Mouse (Mus musculus): Measurements from ENCODE around the gene Pip5k1b. TPM values are rescaled to one million over a fixed set of nuclear protein-coding genes. Genes with fewer than 3 reads are reported as not detected.

Pip5k1b gene
- total RNA-seq, 2 experiments from 2014 or later, result 27.5 to 30.1 TPM

GRCm38 (mm10) chr19:24490275-24490674 lies 65.4 kb downstream of the Pip5k1b start:
- no peak for DNase-seq (ENCODE audit: low spot score in 2 of 2)
- intact Hi-C loops (cut with DNase I), result no loop called here

GRCm38 (mm10) chr19:24486433-24487296 lies 69.0 kb downstream of the Pip5k1b start:
- no peak for DNase-seq (ENCODE audit: low spot score in 2 of 2)
- intact Hi-C loops (cut with DNase I), result no loop called here

- DNase-seq (ENCODE audit: low spot score in 2 of 2), result no peak
- intact Hi-C loops (cut with DNase I), result no loop called here
Measured at GRCm38 (mm10) chr19:24484612-24485194, 71.0 kb downstream of the Pip5k1b start.

GRCm38 (mm10) chr19:24480916-24481315 lies 74.8 kb downstream of the Pip5k1b start:
- no peak for DNase-seq (ENCODE audit: low spot score in 2 of 2)
- intact Hi-C loops (cut with DNase I), result no loop called here

- peak; percentile 91 for DNase-seq (ENCODE audit: low spot score in 2 of 2)
- intact Hi-C loops (cut with DNase I), result loop anchor here (1.0 to 2.0 kb wide), 3 partner anchors 79 to 176 kb away; no protein-coding TSS in a partner anchor
Measured at GRCm38 (mm10) chr19:24476929-24477882, 78.5 kb downstream of the Pip5k1b start, which contains the start of gene Fam122a. Gene Fam122a, minus strand, starts transcription at chr19:24477356.

GRCm38 (mm10) chr19:24476461-24476860 lies 79.2 kb downstream of the Pip5k1b start:
- peak in 1 of 2 experiments; percentile 24 for DNase-seq (ENCODE audit: low spot score in 2 of 2)
- intact Hi-C loops (cut with DNase I), result loop anchor here (1.0 to 2.0 kb wide), 3 partner anchors 80 to 176 kb away; no protein-coding TSS in a partner anchor

- no peak for DNase-seq (ENCODE audit: low spot score in 2 of 2)
- intact Hi-C loops (cut with DNase I), result no loop called here
Measured at GRCm38 (mm10) chr19:24475281-24475680, 80.4 kb downstream of the Pip5k1b start.

GRCm38 (mm10) chr19:24472512-24472911 lies 83.2 kb downstream of the Pip5k1b start:
- intact Hi-C loops (cut with DNase I), result no loop called here

GRCm38 (mm10) chr19:24471538-24471937 lies 84.1 kb downstream of the Pip5k1b start:
- no peak for DNase-seq (ENCODE audit: low spot score in 2 of 2)
- intact Hi-C loops (cut with DNase I), result no loop called here

More at GRCm38 (mm10) chr19:24472512-24472911, 83.2 kb downstream of the Pip5k1b start:
- DNase-seq (ENCODE audit: low spot score in 2 of 2), result no peak

GRCm38 (mm10) chr19:24469216-24469615 lies 86.5 kb downstream of the Pip5k1b start:
- DNase-seq (ENCODE audit: low spot score in 2 of 2), result no peak
- intact Hi-C loops (cut with DNase I), result no loop called here

- intact Hi-C loops (cut with DNase I), result no loop called here
- DNase-seq (ENCODE audit: low spot score in 2 of 2), result no peak
Measured at GRCm38 (mm10) chr19:24468616-24469015, 87.1 kb downstream of the Pip5k1b start.

GRCm38 (mm10) chr19:24463011-24463410 lies 92.7 kb downstream of the Pip5k1b start:
- intact Hi-C loops (cut with DNase I), result no loop called here
- DNase-seq (ENCODE audit: low spot score in 2 of 2), result no peak

- intact Hi-C loops (cut with DNase I), result no loop called here
- peak; percentile 36 to 71 for DNase-seq (ENCODE audit: low spot score in 2 of 2)
Measured at GRCm38 (mm10) chr19:24456591-24457231, 99.0 kb downstream of the Pip5k1b start.

GRCm38 (mm10) chr19:24455249-24455960 lies 100.3 kb downstream of the Pip5k1b start:
- DNase-seq (ENCODE audit: low spot score in 2 of 2), result no peak
- intact Hi-C loops (cut with DNase I), result no loop called here

- intact Hi-C loops (cut with DNase I), result no loop called here
- no peak for DNase-seq (ENCODE audit: low spot score in 2 of 2)
Measured at GRCm38 (mm10) chr19:24454451-24454850, 101.2 kb downstream of the Pip5k1b start.

GRCm38 (mm10) chr19:24453379-24453778 lies 102.3 kb downstream of the Pip5k1b start:
- intact Hi-C loops (cut with DNase I), result no loop called here
- DNase-seq (ENCODE audit: low spot score in 2 of 2), result peak; percentile 23 to 28

- DNase-seq (ENCODE audit: low spot score in 2 of 2), result peak in 1 of 2 experiments; percentile 14
- intact Hi-C loops (cut with DNase I), result no loop called here
Measured at GRCm38 (mm10) chr19:24452441-24452898, 103.2 kb downstream of the Pip5k1b start.

- intact Hi-C loops (cut with DNase I), result no loop called here
Measured at GRCm38 (mm10) chr19:24451626-24452025, 104.0 kb downstream of the Pip5k1b start.

More at GRCm38 (mm10) chr19:24451626-24452025, 104.0 kb downstream of the Pip5k1b start:
- DNase-seq (ENCODE audit: low spot score in 2 of 2), result no peak

All from left cerebral cortex, postnatal 25 days (tissue).